Mouse (Mus musculus) cortical plate, adult 2 months (tissue): ENCODE measurements at regions not wholly inside any gene's neighbourhood (a gene's known extent, or its start where the extent isn't known, plus 50 kb on each side); places are given as distances from the start of the nearest gene placed in this dataset.

Source experiments
- CTCF ChIP-seq: fragments of 200-500 bp; IDR thresholded peaks from 2 replicates; pipeline ENCODE4 v1.5.1; 2011; ENCODE audit warnings: mild to moderate bottlenecking, control low read depth, low read length; ENCODE audit not compliant: insufficient read depth; ENCODE audit errors: extremely low read depth
- POLR2A ChIP-seq: fragments of 200-500 bp; IDR thresholded peaks from 2 replicates; pipeline ENCODE4 v1.6.1; 2011; ENCODE audit warnings: mild to moderate bottlenecking, low read length, control low read depth; ENCODE audit not compliant: insufficient read depth; ENCODE audit errors: extremely low read depth

GRCm38 (mm10) chr9:23003195-23004061, 219.4 kb upstream of the Bmper start:
- TF ChIP-seq CTCF (no peak), POLR2A (no peak)
